Mouse (Mus musculus) neutrophil, adult 5-6 weeks (primary cell): ENCODE data around the gene Gm20388. TPM values are rescaled to one million over a fixed set of nuclear protein-coding genes. Genes with fewer than 3 reads are reported as not detected.
A peak's percentile ranks its signal among the peaks of the same experiment; 100 is the strongest.

Experiments used
- ATAC-seq: fragments of 151-379, 151-347 bp; 2 replicates; pipeline ENCODE4 v1.8.0; 2017; ENCODE audit warnings: mild to moderate bottlenecking, moderate TSS enrichment; ENCODE audit not compliant: insufficient number of reproducible peaks, poor library complexity, low FRiP score, severe bottlenecking; ENCODE audit errors: extremely low read depth
- total RNA-seq: library from RNA; stranded (forward); fragments of 200-1000 nt; gene quantifications from 2 replicates; pipeline ENCODE4 v1.2.3, GENCODE M21; 2017

The Gm20388 gene
- total RNA-seq, 1 experiment from 2014 or later = 10.8 TPM

DNA sequence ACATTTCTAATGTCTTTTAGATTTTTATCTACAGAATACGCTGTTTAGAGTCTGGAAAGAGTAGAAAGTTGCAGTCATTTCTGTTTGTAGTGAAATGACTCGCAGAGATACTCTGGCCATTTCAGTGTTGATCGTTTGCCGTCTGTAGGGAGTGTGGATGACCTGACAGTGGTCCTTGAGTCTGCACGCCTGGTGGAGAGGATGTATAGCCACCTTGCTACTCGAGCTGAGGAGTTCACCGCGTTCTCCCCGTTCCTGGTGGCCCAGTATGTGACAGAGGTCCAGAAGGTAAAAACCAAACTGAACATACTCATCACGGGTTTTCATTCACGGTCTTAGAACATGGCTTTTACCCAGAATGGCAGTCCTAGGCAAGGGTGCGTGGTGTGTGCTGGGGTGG is 4134.3 kb downstream of the Gm20388 start:
- ATAC-seq = no peak

- ATAC-seq = no peak
These were observed 4135.2 kb downstream of the Gm20388 start for GRCm38 (mm10) chr8:124045856-124046255.

DNA sequence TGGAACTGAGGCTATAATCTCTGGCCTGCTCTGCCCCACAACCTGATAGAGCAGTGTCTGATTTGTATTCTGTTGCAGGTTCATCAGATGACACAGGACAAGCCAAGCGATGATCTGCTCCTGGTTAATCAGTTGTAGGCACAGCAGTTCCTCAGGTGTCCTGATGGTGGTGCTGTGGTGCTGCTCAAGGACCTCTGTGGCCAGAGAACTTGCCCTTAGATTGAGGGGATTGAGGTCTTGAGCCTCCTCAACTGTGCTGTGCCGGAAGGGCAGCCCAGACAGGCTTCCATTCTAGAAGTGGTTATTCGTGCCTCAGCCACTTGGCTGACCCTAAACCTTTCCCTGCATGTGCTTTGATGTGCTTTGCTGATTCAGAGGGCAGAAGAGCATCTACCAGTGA is 4141.5 kb downstream of the Gm20388 start:
- ATAC-seq = peak; percentile 44; the same call in 1 of the 2 replicates

DNA sequence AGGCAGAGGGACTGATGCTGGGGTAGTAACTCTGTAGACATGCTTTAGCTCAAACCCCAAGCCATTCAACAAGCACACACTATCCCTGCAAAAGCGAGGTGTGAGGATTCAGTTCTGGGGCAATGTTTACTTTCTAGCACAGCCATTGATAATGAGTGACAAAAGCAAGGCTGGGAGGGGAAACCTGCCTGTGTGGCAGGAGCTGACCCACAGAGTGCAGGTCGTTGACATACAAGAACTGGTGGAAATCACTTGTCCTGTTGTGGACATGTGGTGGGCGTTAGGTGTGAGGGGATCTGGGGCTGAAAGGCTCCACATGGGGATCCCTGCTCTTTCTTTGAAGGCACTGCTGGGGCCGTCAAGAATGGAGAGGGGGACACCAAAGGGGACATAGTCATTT is 4141.9 kb downstream of the Gm20388 start:
- no peak for ATAC-seq

DNA sequence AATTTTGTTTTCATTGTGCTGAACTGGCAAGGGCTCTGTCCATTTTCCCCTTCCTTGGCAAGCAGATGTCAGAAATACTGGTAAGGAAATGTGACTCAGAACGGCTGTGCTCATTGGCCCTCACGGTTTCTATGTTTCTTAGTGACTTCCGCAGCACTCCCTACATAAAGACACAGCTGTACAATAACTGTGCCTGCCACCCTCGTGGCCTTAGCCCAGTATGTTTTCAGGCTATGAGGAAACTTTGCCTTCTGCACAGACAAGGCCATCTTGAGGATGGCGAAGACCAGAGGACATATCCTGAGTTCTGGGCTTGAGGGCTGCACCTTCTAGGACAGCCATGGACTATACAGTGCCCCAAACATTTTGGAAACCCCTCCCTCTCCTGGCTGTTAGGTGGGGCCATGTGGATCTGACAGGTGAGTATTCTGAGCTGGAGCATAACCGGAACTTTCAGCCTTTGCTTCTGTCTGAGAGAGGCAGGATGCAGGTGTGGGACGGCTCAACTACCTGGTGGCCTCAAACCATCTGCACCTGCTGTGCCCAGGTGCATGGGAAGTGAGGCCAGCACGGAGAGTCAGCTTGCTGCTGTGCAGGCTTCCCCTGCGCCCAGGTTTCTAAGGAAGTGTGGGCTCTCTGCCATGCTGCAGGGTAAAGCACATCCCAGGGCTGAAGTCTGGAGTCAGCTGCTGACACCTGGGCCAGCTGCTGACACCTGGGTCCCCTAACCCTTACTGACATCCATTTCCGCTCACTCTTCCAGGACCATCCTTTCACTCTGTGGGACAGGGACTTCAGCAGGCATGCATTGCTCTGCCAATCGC is 4146.4 kb downstream of the Gm20388 start:
- no peak for ATAC-seq

DNA sequence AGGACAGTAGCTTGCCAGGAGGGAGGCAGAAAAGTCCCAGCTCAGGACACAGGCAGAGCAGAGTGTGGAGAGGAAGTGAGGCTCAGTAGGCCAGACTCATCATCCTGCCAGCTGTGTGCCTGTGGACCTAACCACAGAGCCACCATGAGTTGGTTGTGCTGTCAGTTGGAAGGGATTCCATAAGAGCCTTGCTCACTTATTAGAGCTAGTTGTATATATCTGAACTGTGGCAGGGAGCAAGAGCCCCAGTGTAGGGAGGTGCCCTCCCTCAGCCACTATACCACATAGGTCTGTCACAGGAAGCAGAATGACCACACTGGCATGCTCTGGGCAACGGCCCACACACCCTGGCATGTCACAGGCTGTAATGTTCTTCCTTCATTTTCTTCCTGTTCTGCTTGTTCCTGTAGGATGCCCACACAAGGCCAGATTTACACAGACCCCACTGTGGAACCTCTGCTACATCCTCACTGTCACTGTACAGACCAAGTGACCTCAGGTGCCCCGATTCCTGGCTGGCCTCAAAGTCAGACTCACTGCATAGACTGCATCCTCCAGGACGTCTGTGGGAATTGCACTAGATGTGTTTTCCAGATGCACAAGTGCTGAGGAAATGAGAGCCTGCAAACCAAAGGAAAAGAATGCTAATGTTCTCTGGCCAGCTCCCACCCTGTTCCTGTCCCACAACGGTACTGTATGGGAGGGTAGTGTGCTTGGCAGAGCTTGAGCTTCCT is 4155.9 kb downstream of the Gm20388 start:
- ATAC-seq = no peak

DNA sequence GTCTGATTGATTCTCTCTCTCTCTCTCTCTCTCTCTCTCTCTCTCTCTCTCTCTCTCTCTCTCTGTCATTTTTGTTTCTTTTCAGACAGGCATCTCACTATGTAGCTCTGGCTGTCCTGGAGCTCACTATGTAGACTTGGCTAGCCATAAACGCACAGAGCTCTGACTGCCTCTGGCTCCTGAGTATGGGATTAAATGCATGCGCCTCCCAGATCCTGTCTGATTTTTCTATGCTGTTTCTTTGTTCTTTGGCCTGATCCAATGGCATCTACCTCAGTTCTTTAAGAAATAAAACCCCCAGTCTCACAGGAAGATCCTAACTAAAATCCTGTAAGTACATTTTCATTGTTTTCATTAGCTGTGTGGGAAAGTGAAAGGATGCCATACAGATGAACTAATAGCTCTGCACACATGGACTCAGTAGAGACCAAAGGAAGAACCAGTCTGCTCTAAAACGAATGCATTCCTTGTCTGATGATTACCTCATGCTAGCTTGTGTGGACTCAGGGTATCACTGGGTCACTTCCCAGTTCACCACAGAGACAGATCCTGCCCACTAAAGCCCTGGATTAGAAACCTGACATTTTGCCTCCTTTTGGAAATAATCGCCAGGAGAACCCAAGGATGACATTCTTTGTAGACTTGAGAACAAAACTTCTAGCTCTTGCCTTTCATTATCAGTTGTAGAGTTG is 4156.6 kb downstream of the Gm20388 start:
- no peak for ATAC-seq

- ATAC-seq = no peak
These were observed 4160.0 kb downstream of the Gm20388 start for GRCm38 (mm10) chr8:124070363-124071324.

- ATAC-seq = no peak
These were observed 4165.3 kb downstream of the Gm20388 start for GRCm38 (mm10) chr8:124075977-124076376.

GRCm38 (mm10) chr8:124076416-124076815 is 4165.8 kb downstream of the Gm20388 start:
- ATAC-seq = no peak

- ATAC-seq = no peak
These were observed 4166.7 kb downstream of the Gm20388 start for GRCm38 (mm10) chr8:124077377-124077776.

GRCm38 (mm10) chr8:124077998-124078397 is 4167.4 kb downstream of the Gm20388 start:
- no peak for ATAC-seq

DNA sequence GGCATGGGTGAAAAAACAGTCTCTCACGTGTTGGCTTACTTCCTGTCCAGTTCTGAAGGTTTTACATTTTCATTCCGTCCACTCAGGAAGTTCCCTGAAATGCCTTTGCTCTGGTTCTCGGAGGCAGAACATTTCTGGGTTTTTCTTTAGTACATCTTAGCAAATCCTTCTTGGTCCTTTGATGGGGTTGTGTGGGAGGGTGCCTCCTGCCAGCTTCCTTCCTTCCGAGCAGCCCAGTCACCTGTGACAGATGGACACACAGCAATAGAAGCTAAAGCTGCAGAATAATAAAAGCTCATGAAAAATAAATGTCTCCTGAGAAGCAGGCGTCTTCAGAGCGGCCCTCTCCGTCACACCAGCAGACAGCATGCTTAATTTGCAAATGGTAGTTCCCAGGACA is 4168.3 kb downstream of the Gm20388 start:
- ATAC-seq = no peak

- ATAC-seq = no peak
These were observed 4170.1 kb downstream of the Gm20388 start for GRCm38 (mm10) chr8:124080467-124081326.

DNA sequence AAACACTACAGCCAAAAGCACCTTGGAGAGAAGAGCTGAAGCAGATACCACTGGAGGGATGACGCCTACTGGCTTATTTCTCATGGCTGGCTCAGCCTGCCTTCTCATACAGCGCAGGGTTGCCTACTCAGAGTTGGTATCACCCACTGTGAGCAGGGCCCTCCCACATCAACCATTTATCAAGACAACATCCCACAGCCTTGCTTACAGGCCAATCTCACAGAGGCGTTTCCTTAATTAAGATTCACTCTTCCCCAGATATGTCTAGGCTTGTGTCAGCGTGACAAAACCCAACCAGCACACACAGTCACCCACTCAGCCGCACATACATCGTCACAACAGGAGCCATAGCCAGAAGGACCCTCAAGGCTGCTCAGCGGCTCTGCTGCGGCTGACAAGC is 4172.0 kb downstream of the Gm20388 start:
- ATAC-seq = no peak

DNA sequence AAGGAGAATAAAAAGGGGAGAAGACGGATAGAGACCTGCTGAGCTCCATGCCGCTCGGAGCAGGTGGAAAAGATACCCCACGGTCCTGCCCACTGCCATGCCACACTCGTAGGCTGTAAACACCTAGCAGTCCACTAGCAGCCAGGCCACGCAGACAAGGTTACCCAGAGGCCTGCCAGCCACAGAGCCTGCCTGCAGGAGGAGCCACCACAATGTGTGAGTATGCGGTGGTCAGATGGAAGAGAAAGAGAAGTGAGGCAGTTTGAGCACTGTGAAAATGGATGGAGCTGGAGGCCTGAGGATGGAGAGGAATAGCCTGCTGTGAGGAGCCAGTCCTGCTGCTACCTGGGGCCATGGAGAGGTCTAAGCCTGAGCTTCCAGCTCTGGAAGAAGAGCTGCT is 4173.0 kb downstream of the Gm20388 start:
- ATAC-seq = no peak

DNA sequence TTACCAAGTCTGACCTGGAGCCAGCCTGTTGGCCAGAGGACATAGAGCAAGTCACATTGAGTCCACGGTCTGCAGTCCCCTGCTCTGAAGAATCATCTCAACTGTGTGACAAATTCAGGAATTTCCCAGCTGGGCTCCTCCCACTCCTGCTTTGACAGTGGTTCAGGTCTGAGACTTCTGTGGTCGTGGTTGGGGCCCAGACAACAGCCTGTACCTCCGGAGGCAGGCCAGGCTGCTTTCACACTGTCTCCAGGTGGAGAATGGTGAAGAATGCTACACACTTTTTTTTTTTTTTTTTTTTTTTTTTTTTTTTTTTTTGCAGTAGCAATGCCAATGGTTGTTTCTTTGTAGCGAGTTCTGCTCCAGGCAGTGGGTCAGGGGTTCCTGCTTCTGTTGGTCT is 4175.0 kb downstream of the Gm20388 start:
- ATAC-seq = no peak

- no peak for ATAC-seq
These were observed 4177.5 kb downstream of the Gm20388 start for GRCm38 (mm10) chr8:124088092-124088613.
